Mouse (Mus musculus): ENCODE data around the gene Tchhl1.
"Not testable (repeated sequence)": the region's sequence is repeated elsewhere in the genome, so short reads cannot be mapped to it uniquely, and the experiment has no call there.

Tchhl1 gene

GRCm38 (mm10) chr3:93468561-93468960, at the start of gene Tchhl1:
Tchhl1 (plus strand) TSS chr3:93468754.
- DNase-seq: no peak

GRCm38 (mm10) chr3:93431673-93432072, 36.9 kb upstream of the Tchhl1 start:
- no peak for DNase-seq

GRCm38 (mm10) chr3:93442030-93442429, 26.5 kb upstream of the Tchhl1 start, which contains the start of gene Tchh:
Tchh (plus strand) TSS chr3:93442330.
- DNase-seq: no peak

- DNase-seq: no peak
Observed at GRCm38 (mm10) chr3:93443501-93444101, 25.0 kb upstream of the Tchhl1 start.

GRCm38 (mm10) chr3:93444343-93445164, 24.0 kb upstream of the Tchhl1 start:
- DNase-seq: no peak

GRCm38 (mm10) chr3:93445165-93445705, 23.3 kb upstream of the Tchhl1 start:
- no peak for DNase-seq

GRCm38 (mm10) chr3:93446128-93446755, 22.3 kb upstream of the Tchhl1 start:
- no peak for DNase-seq

- DNase-seq: not testable (repeated sequence)
Observed at GRCm38 (mm10) chr3:93446756-93447137, 21.8 kb upstream of the Tchhl1 start.

GRCm38 (mm10) chr3:93447138-93447841, 21.3 kb upstream of the Tchhl1 start:
- DNase-seq: peak; percentile 26

- DNase-seq: no peak
Observed at GRCm38 (mm10) chr3:93466556-93466955, 2.0 kb upstream of the Tchhl1 start.

- DNase-seq: no peak
Observed at GRCm38 (mm10) chr3:93467130-93467529, 1.4 kb upstream of the Tchhl1 start.

GRCm38 (mm10) chr3:93469629-93470028, 1.1 kb downstream of the Tchhl1 start:
- no peak for DNase-seq

- DNase-seq: no peak
Observed at GRCm38 (mm10) chr3:93480053-93480452, 11.5 kb downstream of the Tchhl1 start.

- DNase-seq: no peak
Observed at GRCm38 (mm10) chr3:93481982-93482616, 13.5 kb downstream of the Tchhl1 start.

- DNase-seq: no peak
Observed at GRCm38 (mm10) chr3:93485611-93486010, 17.1 kb downstream of the Tchhl1 start.

- no peak for DNase-seq
Observed at GRCm38 (mm10) chr3:93488541-93488940, 20.0 kb downstream of the Tchhl1 start.

- DNase-seq: no peak
Observed at GRCm38 (mm10) chr3:93492176-93492575, 23.6 kb downstream of the Tchhl1 start.

GRCm38 (mm10) chr3:93493992-93494391, 25.4 kb downstream of the Tchhl1 start:
- DNase-seq: peak; percentile 49

- DNase-seq: not testable (repeated sequence)
Observed at GRCm38 (mm10) chr3:93494774-93495173, 26.2 kb downstream of the Tchhl1 start.

GRCm38 (mm10) chr3:93497131-93497530, 28.6 kb downstream of the Tchhl1 start:
- DNase-seq: no peak

- DNase-seq: no peak
Observed at GRCm38 (mm10) chr3:93499129-93499528, 30.6 kb downstream of the Tchhl1 start.

GRCm38 (mm10) chr3:93504536-93505189, 36.1 kb downstream of the Tchhl1 start:
- no peak for DNase-seq

Data from cerebellum, adult 9-10 months (tissue).